Mouse (Mus musculus) 3T3-L1 (cell line): ENCODE measurements around the gene Adssl1.

Source experiments
- DNase-seq: peaks from one replicate; pipeline ENCODE4 v3.0.0-alpha.2; 2015; ENCODE audit warnings: low read depth, low spot score

Adssl1 gene

GRCm38 (mm10) chr12:112619686-112620353 lies at the start of gene Adssl1:
Adssl1 (plus strand) TSS chr12:112620045.
- no peak for DNase-seq

- DNase-seq, result no peak
These were observed 49.7 kb upstream of the Adssl1 start for GRCm38 (mm10) chr12:112570160-112570559.

GRCm38 (mm10) chr12:112571064-112571463 lies 48.8 kb upstream of the Adssl1 start:
- peak; percentile 40 for DNase-seq

GRCm38 (mm10) chr12:112575274-112575986 lies 44.4 kb upstream of the Adssl1 start:
- no peak for DNase-seq

GRCm38 (mm10) chr12:112576341-112576740 lies 43.5 kb upstream of the Adssl1 start:
- DNase-seq, result peak; percentile 81

- peak; percentile 82 for DNase-seq
These were observed 43.1 kb upstream of the Adssl1 start for GRCm38 (mm10) chr12:112576749-112577148.

- peak; percentile 96 for DNase-seq
These were observed 41.4 kb upstream of the Adssl1 start for GRCm38 (mm10) chr12:112578296-112579090.

- peak; percentile 42 for DNase-seq
These were observed 40.4 kb upstream of the Adssl1 start for GRCm38 (mm10) chr12:112579430-112579829.

GRCm38 (mm10) chr12:112579926-112580325 lies 39.9 kb upstream of the Adssl1 start:
- peak; percentile 61 for DNase-seq

GRCm38 (mm10) chr12:112581113-112581512 lies 38.7 kb upstream of the Adssl1 start:
- DNase-seq, result peak; percentile 41

GRCm38 (mm10) chr12:112584954-112585353 lies 34.9 kb upstream of the Adssl1 start:
- DNase-seq, result no peak

- no peak for DNase-seq
These were observed 33.8 kb upstream of the Adssl1 start for GRCm38 (mm10) chr12:112585924-112586538.

- peak; percentile 47 for DNase-seq
These were observed 32.4 kb upstream of the Adssl1 start for GRCm38 (mm10) chr12:112587125-112588124.

GRCm38 (mm10) chr12:112588426-112589256 lies 31.2 kb upstream of the Adssl1 start, which contains the start of gene Inf2:
Inf2 (plus strand) TSS chr12:112588784.
- peak; percentile 85 for DNase-seq

- no peak for DNase-seq
These were observed 30.2 kb upstream of the Adssl1 start for GRCm38 (mm10) chr12:112589491-112590191.

- no peak for DNase-seq
These were observed 29.1 kb upstream of the Adssl1 start for GRCm38 (mm10) chr12:112590566-112591239.

- DNase-seq, result no peak
These were observed 28.6 kb upstream of the Adssl1 start for GRCm38 (mm10) chr12:112591240-112591639.

- no peak for DNase-seq
These were observed 28.1 kb upstream of the Adssl1 start for GRCm38 (mm10) chr12:112591730-112592129.
